Mouse (Mus musculus) embryo, embryonic 11.5 days (tissue): ENCODE measurements at regions not wholly inside any gene's neighbourhood (a gene's known extent, or its start where the extent isn't known, plus 50 kb on each side); places are given as distances from the start of the nearest gene placed in this dataset.

Experiments
- DNase-seq: peaks from one replicate; pipeline ENCODE4 v3.0.0-alpha.2; 2012; ENCODE audit warnings: low read depth, low spot score

- DNase-seq: no peak
Observed at GRCm38 (mm10) chr10:126498726-126499125, 402.4 kb downstream of the Atp23 start.

- no peak for DNase-seq
Observed at GRCm38 (mm10) chr10:126493734-126494133, 407.4 kb downstream of the Atp23 start.

GRCm38 (mm10) chr10:126492211-126492610 lies 408.9 kb downstream of the Atp23 start:
- DNase-seq: no peak

GRCm38 (mm10) chr10:126485129-126485528 lies 416.0 kb downstream of the Atp23 start:
- DNase-seq: no peak

GRCm38 (mm10) chr10:126483479-126483878 lies 417.7 kb downstream of the Atp23 start:
- no peak for DNase-seq

GRCm38 (mm10) chr10:126480382-126480781 lies 420.8 kb downstream of the Atp23 start:
- no peak for DNase-seq

GRCm38 (mm10) chr10:126479743-126480142 lies 421.4 kb downstream of the Atp23 start:
- no peak for DNase-seq

- DNase-seq: no peak
Observed at GRCm38 (mm10) chr10:126473050-126473719, 428.0 kb downstream of the Atp23 start.

GRCm38 (mm10) chr10:126470838-126471491 lies 430.2 kb downstream of the Atp23 start:
- DNase-seq: no peak

- no peak for DNase-seq
Observed at GRCm38 (mm10) chr10:126462770-126463169, 438.4 kb downstream of the Atp23 start.

- DNase-seq: no peak
Observed at GRCm38 (mm10) chr10:126458523-126458922, 442.6 kb downstream of the Atp23 start.

- no peak for DNase-seq
Observed at GRCm38 (mm10) chr10:126452757-126453528, 448.2 kb downstream of the Atp23 start.

GRCm38 (mm10) chr10:126452057-126452622 lies 449.0 kb downstream of the Atp23 start:
- no peak for DNase-seq

GRCm38 (mm10) chr10:126431222-126431621 lies 465.3 kb downstream of the Lrig3 start:
- no peak for DNase-seq

- no peak for DNase-seq
Observed at GRCm38 (mm10) chr10:126430346-126430745, 464.4 kb downstream of the Lrig3 start.

GRCm38 (mm10) chr10:126429502-126429901 lies 463.5 kb downstream of the Lrig3 start:
- DNase-seq: no peak

GRCm38 (mm10) chr10:126422066-126422465 lies 456.1 kb downstream of the Lrig3 start:
- DNase-seq: no peak

GRCm38 (mm10) chr10:126413786-126414185 lies 447.8 kb downstream of the Lrig3 start:
- DNase-seq: no peak

GRCm38 (mm10) chr10:126392235-126392634 lies 426.3 kb downstream of the Lrig3 start:
- no peak for DNase-seq

GRCm38 (mm10) chr10:126391770-126392169 lies 425.8 kb downstream of the Lrig3 start:
- DNase-seq: no peak

GRCm38 (mm10) chr10:126386430-126386829 lies 420.5 kb downstream of the Lrig3 start:
- no peak for DNase-seq

GRCm38 (mm10) chr10:126385644-126386043 lies 419.7 kb downstream of the Lrig3 start:
- DNase-seq: no peak
